Mouse (Mus musculus) myocyte (in vitro differentiated cells): ENCODE data around the gene Cfdp1.

Experiments used
- CEBPB ChIP-seq: IDR thresholded peaks from 2 replicates; pipeline ENCODE4 v1.6.1; 2011; ENCODE audit warnings: mild to moderate bottlenecking, moderate library complexity; ENCODE audit not compliant: poor library complexity, insufficient read depth, severe bottlenecking
- E2F4 ChIP-seq: IDR thresholded peaks from one replicate; pipeline ENCODE4 v1.6.1; 2011; ENCODE audit warnings: mild to moderate bottlenecking, control low read depth, moderate library complexity; ENCODE audit not compliant: insufficient read depth
- MAX ChIP-seq: IDR thresholded peaks from one replicate; pipeline ENCODE4 v1.6.1; 2011; ENCODE audit warnings: low read depth, mild to moderate bottlenecking, control low read depth
- MYOG ChIP-seq, 3 experiments: IDR thresholded peaks; one replicate each; pipeline ENCODE4 v1.6.1; 2011; ENCODE audit warnings: control low read depth in 2 of 3, low read depth in 2 of 3, mild to moderate bottlenecking in 2 of 3; ENCODE audit not compliant: insufficient read length in 2 of 3, control insufficient read depth in 1 of 3, insufficient read depth in 1 of 3
- POLR2A ChIP-seq: IDR thresholded peaks from one replicate; pipeline ENCODE4 v1.6.1; 2011; ENCODE audit warnings: low read depth, mild to moderate bottlenecking, control low read depth, moderate library complexity; ENCODE audit not compliant: insufficient read length
- POLR2AphosphoS2 ChIP-seq: IDR thresholded peaks from one replicate; pipeline ENCODE4 v1.6.1; 2011; ENCODE audit warnings: low read depth, control low read depth; ENCODE audit not compliant: insufficient read length
- REST ChIP-seq: IDR thresholded peaks from one replicate; pipeline ENCODE4 v1.6.1; 2011; ENCODE audit warnings: mild to moderate bottlenecking, control low read depth, moderate library complexity; ENCODE audit not compliant: insufficient read depth, insufficient read length
- TCF12 ChIP-seq: IDR thresholded peaks from one replicate; pipeline ENCODE4 v1.6.1; 2011; ENCODE audit warnings: mild to moderate bottlenecking, control low read depth; ENCODE audit not compliant: poor library complexity, insufficient read depth, severe bottlenecking
- USF1 ChIP-seq: IDR thresholded peaks from one replicate; pipeline ENCODE4 v1.6.1; 2011; ENCODE audit warnings: low read depth, mild to moderate bottlenecking, control low read depth, moderate library complexity

DNA sequence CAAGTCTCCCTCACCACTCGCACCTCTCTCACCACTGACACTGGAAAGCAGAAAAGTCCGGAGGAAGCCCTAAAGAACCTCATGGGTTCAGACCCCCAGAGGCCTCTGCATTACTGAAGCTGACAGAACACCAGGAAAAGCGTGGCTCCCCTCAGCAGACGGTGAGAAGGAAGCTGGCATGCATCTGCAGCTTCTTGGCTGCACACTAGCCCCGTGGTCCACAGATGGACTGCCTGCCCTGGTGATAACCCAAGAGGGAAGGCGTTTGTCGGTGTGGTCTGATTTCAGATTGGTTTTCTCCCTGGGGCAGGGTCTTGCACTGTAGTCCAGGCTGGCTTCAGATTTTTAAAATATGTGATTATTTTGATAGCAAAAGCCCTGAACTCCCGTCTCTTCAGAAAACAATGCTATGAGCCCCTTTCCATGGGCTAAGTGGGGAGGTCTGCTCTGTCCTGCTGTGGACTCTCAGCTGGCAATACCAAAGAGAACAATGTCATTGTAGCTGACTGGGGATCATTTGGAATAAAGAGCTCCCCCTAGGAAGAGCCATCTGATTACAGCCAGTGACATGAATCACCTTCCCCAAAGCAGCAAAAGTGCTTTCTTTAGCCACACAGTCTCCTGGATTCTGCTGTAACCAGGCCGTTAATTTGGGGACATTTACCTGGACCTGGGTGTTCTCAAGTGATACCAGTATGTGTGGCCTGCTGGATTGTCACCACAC, 71.3 kb downstream of the Cfdp1 start:
- TF ChIP-seq POLR2A (no peak), TCF12 (no peak), USF1 (no peak), MYOG (IDR thresholded peaks at IDR 0.05; ENCODE audit: control insufficient read depth in 1 of 3, insufficient read depth in 1 of 3, insufficient read length in 2 of 3, low read depth in 2 of 3) (no peak), E2F4 (no peak), MAX (no peak), REST (no peak), CEBPB (no peak), POLR2AphosphoS2 (no peak)
